Mouse (Mus musculus) mesoderm, embryonic 11.5 days (tissue): Measurements from ENCODE around the gene Secisbp2l.
A peak's percentile ranks its signal among the peaks of the same experiment; 100 is the strongest.

Source experiments
- DNase-seq: peaks from one replicate; pipeline ENCODE4 v3.0.0-alpha.2; 2012; ENCODE audit warnings: low read depth, low spot score

Secisbp2l gene

DNA sequence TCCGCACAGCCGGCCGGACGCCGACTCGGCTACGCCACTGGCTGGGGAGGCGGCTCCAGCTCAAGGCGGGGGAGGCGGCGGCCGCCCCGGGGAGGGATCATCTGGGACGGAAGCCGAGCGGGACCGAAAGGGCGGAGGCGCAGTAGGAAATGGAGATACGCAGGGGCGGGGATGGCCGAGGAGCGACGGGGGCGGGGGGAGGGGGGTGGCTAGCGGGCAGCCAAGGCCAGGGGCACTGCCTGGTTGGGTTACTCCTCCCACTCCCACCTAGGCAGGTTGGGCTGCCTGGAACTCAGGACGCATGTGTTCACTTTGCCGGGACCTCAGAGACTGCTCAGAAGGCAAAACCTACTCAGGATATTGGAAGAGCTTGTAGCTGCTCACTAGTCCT is at the start of gene Secisbp2l:
TSS of gene Secisbp2l (minus strand) at position 152 of the 391 bp plus-strand sequence.
- peak; percentile 89 for DNase-seq

- DNase-seq = no peak
Measured at GRCm38 (mm10) chr2:125829924-125830323, 47.3 kb upstream of the Secisbp2l start.

GRCm38 (mm10) chr2:125827898-125828297 is 45.2 kb upstream of the Secisbp2l start:
- DNase-seq = no peak

DNA sequence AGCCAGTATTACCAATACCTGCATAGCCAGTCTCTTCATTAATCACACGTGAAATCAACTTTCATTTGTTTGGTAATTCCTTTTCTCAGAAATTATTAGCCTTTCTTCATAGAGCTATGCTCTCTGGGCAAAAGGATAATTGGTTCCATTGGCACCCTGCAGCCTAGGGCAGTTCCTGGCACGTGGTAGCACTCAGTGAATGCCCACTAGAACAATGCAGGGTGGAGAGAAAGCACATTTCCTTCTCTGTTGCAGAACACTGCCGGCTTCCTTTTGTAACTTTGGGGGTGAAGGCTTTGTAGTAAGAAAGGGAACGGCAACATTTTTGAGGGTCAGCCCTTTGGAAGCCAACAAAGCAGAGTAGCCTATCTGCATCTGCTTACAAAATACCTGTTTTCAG is 43.5 kb upstream of the Secisbp2l start:
- DNase-seq = no peak

- no peak for DNase-seq
Measured at GRCm38 (mm10) chr2:125820397-125820796, 37.7 kb upstream of the Secisbp2l start.

- DNase-seq = no peak
Measured at GRCm38 (mm10) chr2:125813972-125814595, 31.4 kb upstream of the Secisbp2l start.

DNA sequence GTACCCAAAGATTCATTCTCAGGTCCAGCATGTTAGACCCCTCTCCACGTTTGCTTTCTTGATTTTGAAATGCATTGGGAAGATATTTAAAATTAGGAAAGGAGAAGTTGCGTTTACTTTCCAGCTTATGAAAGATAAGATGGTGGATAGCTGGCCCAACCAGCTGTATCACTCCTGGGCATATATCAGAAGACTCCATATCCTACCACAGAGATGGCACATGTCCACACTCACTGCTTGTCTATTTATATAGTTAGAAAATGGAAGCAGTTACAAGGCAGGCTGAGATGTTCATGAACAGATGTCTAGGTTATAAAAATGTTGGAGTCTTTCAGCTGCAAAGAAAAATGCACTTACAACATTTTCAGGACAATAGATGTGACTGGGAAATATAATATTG is 28.7 kb upstream of the Secisbp2l start:
- DNase-seq = no peak

- peak; percentile 27 for DNase-seq
Measured at GRCm38 (mm10) chr2:125809551-125809950, 26.9 kb upstream of the Secisbp2l start.

DNA sequence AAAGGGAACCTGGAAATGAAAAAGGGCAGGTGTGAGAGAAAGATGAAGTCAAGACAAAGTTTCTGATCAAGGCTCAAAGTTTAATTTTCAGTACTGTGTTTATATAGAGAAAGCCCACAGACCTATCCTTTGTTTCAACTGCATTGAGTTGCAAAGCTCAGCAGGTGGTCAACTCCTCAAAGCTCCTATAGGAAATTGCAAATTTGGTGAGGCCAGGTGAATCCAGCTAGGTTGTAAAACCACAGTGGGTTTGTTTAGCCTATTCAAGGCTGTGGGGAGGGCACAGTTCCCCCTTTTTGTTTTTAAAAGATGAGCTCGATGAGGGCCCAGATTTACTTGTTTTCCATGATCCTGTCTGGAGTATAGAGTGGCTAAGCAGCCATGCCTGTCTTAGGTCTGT is 23.2 kb upstream of the Secisbp2l start:
- no peak for DNase-seq

DNA sequence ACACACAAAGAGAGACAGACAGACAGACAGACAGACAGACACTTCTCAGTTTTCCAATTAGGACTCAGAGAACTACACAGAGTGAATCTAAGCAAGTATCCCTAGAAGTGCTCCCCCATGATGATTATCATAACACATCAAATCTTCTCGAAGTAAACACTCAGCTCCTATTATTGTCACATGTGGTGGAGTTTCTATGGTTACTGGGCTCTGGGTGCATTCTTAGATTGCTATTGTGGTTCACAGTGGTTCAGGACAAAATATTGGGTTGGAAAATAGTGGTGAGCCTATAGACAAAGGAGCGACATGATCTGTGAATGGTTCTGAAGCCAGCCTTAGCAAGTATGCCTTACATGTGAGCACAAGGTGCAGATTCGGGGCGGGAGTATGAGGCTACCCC is 19.3 kb upstream of the Secisbp2l start:
- DNase-seq = no peak

DNA sequence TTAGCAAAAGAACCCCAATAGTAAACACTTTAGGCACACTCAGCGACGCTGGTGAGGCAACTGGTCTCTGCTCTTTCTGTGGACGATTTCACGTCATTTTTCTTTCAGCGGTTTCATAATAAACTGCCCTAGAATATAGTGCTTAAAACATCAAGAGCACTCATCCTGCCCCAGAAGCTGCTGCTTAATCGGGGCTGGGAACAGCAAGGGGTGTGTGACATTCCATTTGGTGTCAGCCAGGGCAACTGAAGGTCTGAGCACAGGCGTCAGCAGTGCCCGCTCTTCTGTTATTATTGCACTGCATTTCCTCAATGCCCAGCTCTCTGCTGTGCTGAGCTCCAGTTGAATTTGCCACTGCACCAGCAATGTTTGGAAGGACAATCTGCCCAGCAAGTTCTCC is 18.4 kb upstream of the Secisbp2l start:
- no peak for DNase-seq

DNA sequence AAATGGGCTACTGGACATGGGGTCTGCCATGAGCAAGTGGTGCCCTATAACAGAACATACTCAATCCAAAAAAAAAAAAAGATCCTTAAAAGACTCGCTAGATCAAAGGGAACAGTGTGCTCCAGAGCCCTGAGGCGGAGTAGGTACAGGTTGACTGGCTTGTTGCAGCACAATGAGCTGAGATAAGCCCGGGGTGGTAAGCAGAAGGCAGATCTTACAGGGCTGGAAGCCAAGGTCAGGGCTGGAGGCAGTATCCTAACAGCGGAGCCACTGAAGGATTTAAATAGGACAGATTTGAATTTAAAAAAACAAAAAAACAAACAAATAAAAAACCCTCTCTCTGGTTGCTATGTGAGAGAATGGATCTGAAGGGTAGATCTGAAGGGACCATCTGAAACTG is 17.8 kb upstream of the Secisbp2l start:
- DNase-seq = no peak

DNA sequence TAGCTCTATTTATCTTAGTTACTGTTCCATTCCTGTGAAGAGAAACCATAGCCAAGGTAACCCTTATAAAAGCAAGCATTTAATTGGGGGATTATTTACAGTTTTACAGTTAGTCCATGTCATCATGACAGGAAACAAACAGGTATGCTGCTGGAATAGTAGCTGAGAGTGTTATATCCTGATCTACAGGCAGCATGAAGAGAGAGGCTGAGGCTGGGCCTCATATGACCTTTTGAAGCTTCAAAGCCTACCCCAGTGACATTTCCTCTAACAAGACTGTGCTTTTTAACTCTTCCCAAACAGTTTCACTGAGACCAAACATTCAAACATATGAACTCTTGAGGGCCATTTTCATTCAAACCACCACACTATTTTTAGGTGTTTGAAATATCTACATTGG is 15.2 kb upstream of the Secisbp2l start:
- no peak for DNase-seq

DNA sequence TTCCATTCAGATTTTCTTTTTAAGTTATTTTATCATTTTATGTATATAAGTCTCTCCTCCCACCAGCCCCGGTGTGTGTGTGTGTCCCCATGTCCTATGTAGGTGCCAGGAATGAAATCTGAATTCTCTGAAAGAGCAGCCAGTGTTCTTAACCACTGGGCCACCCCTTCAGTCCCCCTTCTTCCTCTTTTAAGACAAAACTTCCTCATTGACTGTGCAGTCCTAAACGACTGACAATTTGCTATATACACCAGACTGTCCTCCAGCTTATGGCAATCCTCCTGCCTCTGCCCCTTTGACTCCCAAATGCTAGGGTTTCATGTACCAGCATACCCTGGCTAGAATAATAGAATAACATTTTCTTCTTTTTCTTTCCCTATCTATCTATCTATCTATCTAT is 12.4 kb upstream of the Secisbp2l start:
- no peak for DNase-seq

GRCm38 (mm10) chr2:125794166-125794565 is 11.5 kb upstream of the Secisbp2l start:
- no peak for DNase-seq

- no peak for DNase-seq
Measured at GRCm38 (mm10) chr2:125792879-125793261, 10.2 kb upstream of the Secisbp2l start.

DNA sequence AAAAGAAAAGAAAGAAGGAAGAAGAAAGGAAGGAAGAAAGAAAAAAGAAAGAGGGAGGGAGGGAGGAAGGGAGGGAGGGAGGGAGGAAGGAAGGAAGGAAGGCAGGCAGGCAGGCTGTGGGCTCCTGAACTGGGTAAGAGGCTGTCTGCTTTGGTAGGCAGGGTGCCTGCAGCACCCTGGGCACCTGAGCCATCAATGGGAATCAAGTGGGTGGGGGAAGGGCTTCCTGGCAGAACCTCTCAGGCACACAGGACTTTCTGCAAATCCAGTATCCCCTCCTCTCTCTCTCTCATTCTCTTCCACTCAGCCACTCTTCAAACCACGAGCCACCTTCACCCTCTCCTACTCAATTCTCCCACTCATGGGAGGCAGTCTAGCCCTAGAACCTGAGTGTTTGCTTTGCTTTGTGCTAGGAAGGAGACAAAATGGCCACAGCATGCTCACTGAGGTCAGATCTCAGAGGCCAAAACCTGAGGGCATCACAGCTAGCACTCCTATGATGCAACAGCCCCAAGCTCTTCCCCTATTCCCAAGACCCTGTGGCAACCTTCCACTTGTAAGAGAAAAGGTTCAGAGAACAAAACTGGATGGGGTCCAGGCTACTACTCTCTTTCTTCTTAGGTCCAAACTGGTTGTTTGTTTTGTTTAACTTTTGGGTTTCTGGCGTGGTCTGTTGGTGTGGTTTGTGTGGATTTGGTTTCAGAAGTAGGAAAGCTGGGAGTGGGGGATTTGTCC is 9.6 kb upstream of the Secisbp2l start:
- DNase-seq = no peak

DNA sequence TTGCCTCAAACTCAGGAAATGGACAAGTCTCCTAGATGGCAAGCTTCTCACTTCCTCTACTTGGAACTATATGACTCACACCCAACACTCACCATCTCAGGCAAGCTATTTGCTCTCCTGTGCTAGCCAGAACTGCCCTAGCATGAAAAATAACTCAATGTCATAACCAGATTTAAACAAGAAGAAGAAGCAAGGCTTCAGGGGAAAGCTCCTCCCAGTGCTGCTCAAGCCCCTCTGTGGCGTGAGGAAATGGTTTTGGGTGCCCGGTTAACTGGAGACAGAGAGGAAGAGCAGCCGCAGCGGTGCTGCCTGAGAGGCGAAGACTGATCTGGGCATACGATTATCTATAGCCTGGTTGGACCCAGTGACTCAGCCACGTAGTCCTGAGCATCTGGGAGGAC is 8.8 kb upstream of the Secisbp2l start:
- no peak for DNase-seq

- DNase-seq = no peak
Measured at GRCm38 (mm10) chr2:125790242-125790641, 7.6 kb upstream of the Secisbp2l start.

- DNase-seq = no peak
Measured at GRCm38 (mm10) chr2:125789265-125789664, 6.6 kb upstream of the Secisbp2l start.

- no peak for DNase-seq
Measured at GRCm38 (mm10) chr2:125788785-125789184, 6.1 kb upstream of the Secisbp2l start.

DNA sequence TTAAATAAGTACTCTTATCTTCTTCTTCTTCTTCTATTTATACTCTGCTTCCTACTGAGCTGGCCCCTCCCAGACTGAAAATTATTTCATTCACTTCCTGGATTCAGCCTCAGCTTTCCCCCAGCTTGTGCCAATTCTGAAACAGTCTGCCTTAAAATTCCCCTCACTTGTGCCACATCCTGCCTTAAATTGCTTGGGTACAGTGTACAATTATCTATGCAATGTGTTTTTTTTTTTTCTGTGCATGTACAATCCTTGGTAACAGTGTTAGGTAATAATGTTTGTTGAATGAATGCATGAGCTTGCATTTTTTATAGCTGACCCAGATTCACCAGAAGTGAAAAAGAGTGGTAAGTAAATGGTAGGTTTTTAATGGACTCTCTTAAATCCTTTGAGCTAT is 5.7 kb upstream of the Secisbp2l start:
- no peak for DNase-seq

DNA sequence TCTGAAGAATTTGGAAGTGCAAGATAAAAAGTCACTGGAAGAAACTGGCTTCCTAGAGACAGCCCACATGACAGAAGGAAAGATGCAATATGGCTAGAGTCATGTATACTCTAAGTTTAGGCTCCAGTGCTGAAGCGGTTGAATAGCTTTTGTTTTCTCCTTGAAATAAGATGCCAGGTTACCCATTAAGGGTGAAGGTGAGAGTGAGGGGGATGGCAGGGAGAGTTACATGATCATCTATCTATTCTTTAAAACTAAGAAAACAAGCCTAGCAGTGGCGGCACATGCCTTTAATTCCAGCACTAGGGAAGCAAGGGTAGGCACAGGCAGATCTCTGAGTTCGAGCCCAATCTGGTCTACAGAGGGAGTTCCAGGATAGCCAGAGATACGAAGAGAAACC is 2.4 kb upstream of the Secisbp2l start:
- no peak for DNase-seq

DNA sequence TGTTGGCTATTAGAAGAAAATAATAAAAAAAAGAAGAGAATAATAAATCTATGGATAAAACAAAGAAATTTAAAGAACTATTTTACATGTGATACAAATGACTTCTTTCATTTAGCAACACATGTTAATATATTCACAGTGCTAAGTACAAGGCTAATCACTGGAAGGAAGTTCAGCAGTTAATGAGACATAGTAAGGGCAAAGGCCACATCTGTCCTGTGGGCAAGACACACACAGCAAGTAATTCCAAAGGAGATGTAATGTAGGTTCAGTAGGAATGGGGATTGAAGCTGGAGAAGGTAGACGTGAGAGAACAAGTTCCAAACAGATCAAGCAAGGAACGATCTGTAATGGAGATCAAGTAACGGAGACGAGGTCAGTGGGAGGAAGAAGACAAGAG is 1.7 kb upstream of the Secisbp2l start:
- no peak for DNase-seq
